Mouse (Mus musculus) embryo, embryonic 11.5 days (tissue): ENCODE data around the gene Sbsn.

ENCODE experiments used
- DNase-seq: peaks from one replicate; pipeline ENCODE4 v3.0.0-alpha.2; 2012; ENCODE audit warnings: low read depth, low spot score

Sbsn gene

DNA sequence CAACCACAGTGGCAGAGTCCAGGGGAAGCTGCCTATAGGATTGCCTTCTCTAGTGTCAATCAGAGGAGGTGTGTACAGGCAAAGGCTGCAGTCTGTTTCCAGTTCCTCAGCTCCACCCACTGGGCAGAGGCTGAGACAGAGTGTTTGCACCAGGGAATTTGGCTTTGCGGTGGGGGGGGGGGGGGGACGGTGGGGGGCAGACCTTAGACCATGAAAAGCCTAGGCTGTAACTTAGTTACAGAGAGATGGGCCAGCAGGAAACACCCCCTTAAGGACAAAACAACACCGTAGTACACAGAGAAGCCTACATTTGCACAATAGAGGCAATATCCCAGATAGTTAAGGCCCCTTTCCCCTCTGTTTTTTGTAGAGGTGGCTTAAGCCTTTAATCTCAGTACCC lies 5.7 kb downstream of the Sbsn start:
- DNase-seq: no peak

DNA sequence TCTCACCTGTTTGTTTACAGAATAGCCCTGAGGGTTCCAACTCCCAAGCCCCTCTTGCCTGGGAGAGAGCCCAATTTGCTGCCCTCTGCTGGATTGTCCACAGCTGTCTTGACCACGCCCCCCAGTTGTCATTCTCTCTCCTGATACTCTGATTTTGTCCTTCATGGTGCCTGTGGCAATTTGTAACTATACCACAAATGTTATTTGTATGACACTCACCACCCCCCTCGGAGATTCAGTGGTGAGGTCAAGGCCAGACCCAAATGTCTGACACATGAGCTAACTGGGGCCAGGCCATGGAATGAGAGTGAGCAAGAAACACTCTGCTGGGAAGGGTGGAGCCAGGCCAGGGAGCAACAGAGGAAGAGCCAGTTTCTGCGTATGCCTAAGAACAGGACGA lies 7.6 kb downstream of the Sbsn start:
- no peak for DNase-seq

DNA sequence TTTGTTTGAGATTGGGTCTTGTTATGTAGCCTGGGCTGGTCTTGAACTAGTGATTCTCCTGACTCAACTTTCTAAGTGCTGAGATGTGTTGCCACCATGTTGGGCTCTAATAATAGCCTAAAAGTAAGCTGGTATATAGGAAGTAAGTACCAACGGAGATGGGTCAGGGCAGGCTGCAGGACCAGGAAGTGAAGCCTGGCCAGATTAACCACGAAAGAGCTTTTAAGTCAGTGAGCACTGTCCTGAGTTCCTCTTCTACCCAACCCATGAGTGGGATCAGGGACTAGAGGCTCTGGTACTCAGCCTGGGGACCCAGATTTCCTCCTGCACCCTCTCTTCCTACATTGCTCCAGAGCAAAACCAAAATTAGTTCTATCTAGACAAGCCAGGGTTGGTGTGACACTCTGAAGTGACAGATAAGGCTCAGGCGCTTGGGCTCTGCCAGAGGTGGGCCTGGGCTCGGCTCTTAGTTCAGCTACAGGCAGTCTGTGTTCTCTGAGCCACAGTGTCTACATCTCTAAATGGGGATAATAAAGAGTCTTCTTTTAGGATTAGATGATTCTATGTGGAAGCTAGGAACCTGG lies 10.6 kb downstream of the Sbsn start:
- no peak for DNase-seq

DNA sequence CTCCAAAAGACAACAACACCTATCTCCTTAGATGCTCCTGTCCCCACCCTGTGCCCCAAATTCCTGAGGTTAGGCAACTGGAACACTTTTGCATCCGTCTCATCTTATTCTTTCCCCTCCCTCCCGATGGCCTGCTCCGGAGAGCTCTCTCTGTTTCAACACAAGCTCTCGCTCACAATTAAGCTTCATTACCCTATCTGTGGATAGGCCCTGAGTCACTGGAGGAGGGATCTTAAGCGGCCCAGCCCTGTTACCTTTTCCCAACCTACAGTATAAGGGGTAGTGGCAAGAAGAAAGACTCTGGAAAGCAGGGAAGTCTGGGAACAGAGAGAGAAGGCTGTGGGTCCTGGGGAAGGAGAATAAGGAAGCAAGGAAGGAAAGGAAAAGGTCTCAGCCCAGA lies 12.2 kb downstream of the Sbsn start, which contains the start of gene Dmkn:
TSS of gene Dmkn (plus strand) at position 301 of the 400 bp plus-strand sequence.
- DNase-seq: no peak

DNA sequence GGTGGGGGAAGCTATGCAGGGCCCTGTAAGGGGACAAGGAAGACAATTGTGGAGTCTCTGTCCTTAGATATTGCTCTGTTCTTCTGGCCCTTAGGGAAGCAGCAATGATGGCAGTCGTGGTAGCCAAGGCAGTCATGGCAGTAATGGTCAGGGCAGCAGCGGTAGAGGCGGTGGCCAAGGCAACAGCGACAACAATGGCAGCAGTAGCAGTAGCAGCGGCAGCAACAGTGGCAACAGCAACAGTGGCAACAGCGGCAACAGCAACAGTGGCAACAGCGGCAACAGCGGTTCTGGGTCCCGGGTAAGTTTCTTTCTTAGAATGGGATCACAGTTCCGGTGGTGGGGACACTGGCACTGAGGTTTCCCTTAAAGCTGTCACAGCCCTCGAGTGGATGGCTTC lies 13.9 kb downstream of the Sbsn start:
- DNase-seq: no peak

DNA sequence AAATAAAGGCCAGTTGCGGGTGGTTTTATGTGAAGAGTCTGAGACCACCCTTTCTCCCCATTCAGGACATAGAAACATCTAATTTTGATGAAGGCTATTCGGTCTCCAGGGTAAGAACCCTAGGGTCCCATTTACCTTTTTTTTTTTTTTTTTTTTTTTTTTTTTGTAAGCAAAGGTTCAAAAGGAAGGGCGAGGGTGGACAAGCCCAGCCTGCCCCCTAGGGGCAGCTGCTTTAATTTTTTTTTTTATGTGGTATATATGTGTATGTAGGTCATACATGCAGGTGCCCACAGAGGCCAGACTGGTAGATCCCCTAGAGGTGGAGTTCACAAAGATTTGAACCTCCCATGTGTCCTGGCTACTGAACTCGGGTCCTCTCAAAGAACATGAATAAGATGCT lies 15.1 kb downstream of the Sbsn start:
- DNase-seq: no peak

DNA sequence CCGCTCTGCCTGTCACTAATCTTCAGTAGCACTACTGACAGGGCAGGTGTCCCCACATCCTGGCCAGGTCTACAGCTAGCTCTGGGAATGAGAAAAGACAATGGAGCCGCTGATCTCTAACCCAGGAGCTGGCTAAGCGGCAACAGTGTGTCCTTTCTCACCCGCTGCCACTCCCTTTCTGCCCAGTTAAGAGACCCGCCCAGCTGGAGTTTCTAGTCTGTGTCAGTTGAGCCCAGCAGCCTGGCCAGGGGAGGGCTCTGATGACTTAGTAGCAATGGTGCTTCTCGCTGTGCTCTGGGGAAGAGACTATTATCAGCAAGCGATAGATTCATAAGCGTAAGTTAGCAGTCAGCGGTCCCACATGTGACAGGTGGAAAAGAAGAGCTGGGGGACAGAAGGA lies 18.0 kb downstream of the Sbsn start:
- DNase-seq: no peak

DNA sequence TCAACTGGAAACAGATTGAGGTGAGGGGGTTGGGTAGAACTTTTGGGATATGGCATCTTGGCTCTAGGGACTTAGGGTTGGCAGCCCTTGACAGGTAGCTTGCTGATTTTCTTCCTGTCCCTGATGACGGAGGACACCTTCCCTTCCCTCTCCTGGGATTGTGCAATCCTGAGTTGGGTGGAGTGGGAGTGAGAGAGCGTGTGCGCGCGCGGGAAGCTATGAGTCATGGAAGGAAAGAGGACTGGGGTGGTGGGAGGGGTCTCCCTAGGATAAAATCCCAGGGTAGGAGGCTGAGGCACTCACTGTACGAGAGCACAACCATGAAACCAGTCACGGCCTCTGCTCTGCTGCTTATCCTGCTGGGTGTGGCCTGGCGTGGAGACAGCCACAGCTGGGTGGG lies 24.8 kb downstream of the Sbsn start:
- no peak for DNase-seq

DNA sequence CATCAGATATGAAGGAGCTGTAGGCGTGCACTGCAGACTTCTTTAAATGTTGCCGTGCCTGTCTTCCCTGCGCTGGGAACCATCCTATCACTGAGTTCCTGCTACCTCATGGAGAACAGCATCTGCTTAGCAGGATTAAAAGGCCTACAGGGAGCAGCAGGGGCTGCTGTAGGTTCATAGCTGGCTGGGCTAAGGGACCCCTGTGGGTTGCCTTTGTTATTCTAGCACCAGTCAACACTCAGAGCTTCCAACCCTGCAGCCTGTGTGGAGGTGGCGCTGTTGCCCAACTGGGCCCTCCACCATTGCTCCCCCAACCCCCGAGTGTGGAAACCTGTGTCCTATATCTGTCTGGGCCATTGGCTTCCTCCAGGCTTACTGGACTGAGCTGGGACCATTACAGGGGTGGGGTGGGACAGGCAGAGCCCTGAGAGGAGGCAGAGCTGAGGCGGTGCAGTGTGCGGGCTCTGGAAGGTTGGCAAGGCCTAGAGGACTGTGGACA lies 25.9 kb downstream of the Sbsn start:
- DNase-seq: no peak

DNA sequence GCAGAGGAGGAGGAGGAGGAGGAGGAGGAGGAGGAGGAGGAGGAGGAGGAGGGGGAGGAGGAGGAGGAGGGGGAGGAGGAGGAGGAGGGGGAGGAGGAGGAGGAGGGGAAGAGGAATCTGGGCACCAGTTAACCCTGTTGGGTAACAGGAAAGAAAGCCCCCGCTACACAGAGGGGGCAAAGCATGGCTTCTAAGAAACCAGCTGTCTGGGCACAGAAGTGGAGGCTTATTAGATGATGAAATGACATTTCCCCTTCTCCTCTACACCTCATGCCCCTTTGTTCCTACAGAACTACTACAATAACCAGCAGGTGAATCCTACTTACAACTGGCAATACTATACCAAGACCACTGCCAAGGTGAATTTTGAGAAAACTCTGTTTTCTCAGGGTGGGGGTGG lies 26.6 kb downstream of the Sbsn start:
- DNase-seq: no peak

DNA sequence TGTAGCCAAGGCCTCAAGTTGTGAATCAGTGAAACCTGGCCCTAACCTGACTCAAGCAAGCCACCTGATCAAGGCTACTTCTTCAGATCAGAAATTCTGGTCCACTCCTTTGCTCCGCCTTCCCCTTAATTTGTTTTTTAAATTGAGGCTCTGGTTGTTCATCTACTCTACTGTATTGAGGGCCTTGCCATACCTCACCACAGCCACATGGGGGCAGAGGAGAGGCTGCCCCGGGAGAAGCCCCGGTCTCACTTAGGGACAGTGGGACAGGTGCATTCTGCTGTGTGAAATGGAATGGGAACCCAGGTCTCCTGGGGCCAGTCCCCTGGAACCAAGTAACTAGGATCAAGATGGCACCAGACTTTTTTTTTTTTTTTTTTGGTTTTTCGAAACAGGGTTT lies 30.5 kb downstream of the Sbsn start:
- no peak for DNase-seq

DNA sequence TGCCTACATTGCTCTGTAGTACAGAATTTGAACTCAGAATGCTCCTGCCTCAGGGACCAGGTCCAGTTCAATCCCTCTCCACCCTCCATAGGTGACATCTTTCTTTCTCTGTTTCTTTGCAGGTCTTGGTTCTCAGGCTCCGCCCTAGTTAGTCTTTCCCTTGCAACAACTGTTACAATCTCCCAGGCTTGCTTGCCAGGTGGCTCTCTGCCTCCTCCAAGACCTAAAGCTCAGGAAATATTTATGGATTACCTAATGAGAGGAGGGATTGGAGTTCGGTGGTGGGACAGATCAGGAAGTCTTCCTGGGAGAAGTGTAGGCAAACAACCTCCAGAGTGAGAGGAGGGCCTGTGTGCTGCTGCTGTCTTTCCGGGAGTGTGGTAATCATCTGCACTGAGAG lies 31.4 kb downstream of the Sbsn start:
- no peak for DNase-seq

DNA sequence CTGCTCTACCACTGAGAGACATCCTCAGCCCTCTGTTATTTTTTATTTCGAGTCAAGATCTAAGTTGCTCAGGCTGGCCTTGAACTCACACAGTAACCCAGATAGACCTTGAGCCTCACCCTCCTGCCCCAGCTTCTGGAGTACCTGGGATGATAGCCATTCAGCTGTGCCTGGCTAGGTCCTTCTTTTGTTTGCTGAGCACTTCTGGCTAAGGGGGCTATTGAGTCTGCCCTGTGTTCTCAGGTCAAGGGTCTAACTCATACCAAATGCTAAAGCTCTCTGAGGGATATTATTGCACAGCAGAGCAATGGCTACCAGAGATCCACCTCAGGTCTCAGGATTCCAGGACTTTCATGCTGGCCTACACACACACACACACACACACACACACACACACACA lies 33.9 kb downstream of the Sbsn start:
- no peak for DNase-seq

DNA sequence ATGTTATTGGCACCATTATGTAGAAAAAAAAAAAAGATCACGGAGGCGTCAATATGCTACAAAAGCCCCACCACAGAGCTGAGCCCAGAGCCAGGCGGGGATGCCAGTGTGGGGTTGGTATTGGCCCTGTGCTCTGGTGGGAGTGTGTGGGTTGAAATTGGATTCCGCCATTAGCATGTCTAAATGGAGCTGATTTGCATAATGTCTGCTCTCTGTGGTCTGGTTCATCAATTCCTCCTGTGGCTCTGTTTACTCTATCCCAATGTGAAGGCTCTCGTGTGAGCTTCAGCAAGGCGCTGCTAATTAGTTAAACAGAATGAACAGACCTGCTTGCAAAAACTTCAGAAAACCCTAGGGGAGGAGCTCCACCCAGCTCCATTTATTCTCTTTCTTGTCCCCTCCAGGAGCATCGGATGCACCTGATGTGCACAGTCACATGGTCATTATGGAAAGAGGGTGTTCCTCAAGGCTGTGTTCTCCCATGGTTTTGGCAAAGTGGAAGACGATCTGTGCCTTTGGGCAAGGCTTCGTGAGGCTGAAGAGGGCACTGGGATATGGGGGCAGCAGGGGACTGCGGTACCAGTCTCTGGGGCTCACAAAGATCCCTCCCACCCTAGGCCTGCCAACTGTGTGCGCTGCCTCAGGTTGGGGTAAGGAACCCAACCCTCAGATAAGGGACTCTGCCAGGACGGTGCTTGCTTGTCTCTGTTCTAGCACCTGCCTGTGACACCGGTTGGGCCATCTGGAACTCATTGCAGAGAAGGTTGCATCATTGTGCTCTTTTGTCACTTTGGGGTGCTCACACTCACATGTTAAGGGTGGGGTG lies 34.7 kb downstream of the Sbsn start:
- no peak for DNase-seq

DNA sequence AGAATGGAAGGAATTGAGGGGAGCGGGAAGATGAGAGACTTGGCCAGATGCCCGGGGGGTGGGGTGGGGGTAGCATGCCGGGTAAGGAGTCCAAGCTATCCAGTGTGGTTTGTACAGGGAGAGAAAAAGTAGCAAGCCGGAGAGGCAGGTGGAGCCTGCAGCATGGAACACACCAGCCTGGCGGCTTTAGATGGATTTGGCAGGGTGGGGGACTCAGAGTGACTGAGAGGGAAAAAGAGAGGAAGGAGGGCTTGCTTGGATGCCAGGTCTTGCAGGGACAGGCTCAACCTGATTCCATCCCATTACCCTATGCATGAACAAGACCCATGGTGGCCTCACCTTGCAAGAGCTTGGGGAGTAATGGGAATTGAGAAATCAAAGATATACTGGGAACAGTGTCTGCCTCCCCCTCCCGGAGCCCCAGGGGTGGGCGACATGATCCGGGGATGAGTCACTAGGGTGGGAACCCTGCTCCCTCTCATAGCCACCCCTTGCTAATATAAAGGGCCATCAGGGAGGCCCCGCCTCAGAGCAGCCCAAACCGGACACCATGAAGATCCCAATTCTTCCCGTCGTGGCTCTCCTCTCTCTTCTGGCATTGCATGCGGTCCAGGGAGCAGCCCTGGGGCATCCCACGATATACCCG lies 36.2 kb downstream of the Sbsn start, which contains the start of gene Krtdap:
TSS of gene Krtdap (plus strand) at position 520 of the 646 bp plus-strand sequence.
- DNase-seq: no peak

DNA sequence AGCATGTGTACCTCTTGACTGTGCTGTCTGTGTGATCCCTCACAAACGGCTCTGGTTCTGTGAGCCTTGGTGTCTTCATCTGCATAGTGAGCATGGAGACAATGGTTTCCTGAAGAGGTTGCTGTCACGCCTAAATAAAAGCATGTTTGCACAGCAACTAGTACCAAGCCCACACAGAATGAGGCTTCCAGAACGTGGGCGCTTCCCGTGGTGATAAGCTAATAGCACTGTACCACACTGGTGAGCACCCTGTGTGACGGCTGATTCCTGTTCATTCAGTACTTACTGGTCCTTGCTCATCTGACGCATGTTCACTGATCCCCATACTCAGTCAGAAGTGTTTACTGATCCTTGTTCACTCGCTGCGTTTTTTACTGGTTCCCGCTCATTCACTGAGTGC lies 38.9 kb downstream of the Sbsn start:
- no peak for DNase-seq

DNA sequence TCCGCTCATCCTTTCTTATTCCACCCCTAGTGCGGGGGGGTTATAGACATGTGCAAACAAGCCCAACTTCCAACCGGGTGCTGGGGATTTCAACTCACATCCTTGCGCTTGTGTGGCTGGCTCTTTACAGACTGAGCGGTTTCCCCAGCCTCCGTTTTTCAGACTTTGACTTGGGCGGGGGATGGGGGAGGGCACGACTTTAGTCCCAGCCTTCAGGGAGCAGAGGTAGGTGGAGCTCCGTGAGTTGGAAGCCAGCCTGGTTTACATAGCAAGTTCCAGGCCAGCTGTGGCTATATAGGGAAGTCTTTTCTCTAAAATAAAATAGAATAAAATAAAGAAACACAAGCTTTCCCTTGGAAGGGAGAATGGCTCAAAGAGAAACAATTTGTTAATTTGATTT lies 40.6 kb downstream of the Sbsn start:
- DNase-seq: no peak

DNA sequence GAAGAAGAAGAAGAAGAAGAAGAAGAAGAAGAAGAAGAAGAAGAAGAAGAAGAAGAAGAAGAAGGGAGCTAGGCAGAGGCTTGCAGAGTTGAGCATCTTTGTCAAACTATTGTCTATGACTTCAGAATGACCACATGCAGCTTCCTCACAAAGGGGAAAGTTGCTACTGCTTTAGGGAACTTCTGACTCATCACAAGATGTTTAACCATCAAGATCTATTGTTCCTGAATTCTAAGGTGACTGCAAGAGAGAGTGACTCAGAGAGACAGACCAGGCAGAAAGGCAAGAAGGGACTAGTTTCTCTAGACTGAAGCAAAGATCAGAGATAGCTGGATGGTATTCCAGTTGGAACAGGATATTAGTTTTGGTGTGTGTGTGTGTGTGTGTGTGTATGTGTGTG lies 43.6 kb downstream of the Sbsn start:
- DNase-seq: no peak

DNA sequence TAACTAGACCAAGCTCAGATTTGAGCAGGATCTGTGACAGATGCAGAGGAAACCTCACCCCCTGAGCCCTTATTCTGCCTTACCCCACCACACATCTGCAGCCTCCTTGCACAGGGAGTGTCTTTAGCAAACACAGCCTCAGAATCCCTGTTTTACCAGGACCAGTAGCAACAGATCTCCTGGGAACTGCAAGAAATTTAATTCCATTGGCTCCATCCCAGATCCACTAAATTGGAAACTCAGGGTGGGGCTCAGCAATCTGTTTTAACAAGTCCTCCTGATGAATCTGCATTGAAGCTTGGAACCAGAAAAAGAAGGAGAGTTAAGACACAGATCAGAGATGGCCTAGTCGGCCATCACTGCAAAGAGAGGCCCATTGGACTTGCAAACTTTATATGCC lies 45.5 kb downstream of the Sbsn start:
- no peak for DNase-seq

DNA sequence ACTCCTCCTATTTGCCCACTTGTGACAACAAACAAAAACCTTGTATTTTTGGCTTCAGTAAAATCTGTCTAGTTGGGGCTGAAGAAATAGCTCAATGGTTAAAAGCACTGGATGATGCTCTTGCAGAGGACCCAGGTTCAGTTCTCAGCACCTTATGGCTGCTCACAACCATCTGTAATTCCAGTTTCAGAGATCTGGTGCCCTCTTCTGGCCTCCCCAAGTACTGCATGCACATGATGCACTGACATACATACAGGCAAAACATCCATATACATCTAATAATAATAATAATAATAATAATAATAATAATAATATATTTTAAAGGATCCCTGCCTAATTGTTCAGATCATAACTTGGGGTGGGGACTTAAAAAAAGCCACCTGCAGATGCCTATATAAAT lies 49.4 kb downstream of the Sbsn start:
- no peak for DNase-seq

DNA sequence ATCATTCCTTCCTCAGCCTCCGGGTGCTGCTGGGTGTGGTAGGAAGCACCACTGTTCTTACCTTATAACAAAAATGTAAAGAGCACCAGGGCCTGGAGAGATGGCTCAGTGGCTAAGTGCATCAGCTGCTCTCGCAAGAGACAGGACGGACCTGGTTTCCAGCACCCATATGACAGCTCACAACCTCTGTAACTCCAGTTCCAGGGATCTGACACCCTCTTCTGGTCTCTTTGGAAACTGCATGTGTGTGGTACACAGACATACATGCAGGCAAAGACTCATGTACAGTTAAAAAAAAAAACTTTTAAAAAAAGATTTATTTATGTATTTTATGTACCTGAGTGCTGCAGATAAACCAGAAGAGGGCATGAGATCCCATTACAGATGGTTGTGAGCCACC lies 52.0 kb downstream of the Sbsn start:
- no peak for DNase-seq

DNA sequence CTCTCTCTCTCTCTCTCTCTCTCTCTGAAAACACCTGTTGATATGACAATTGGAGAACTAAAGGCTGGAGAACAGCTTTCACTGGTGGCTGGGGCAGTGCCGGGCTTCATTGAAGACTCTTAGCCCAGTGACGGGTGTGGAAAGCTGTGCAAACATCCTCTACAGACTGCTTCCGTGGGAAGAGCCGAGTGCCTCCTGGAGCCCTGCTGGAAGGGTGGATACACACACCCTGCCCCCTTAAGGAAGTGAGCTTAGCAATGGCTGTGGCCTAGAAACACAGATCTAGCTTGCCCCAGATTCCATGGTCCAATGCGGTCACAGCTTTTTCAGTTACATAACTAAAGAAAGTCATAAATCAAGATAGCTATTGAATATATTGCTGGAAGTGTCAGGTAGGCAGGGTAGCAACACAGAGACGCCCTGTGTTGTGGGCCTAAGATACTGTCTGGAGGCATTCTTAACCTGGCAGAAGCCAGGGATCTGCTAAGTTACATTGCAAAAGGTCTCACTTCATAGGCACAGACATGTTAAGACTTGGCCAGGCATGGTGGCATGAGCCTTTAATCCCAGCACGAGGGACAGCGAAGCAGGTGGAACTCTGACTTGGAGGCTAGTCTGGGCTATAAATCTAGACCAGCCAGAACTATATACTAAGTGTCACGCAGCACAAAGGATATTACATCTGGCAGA lies 52.9 kb downstream of the Sbsn start:
- DNase-seq: no peak
